12 mouse cellular contexts compared by ENCODE assay signal in genomic region chrX:161634342-161634741, GRCm38 (mm10).
DNase-seq lines count a peak whose midpoint lies in the region; ATAC-seq and TF ChIP-seq lines count a peak whose summit lies in the region.
"Had no signal": no experiment of that assay in that cellular context is flagged by ENCODE, and none has a peak within 500 bp of the region (broad histone marks: within the 10 kb centered on the region; RNA-seq: fewer than 3 reads in every experiment).

No protein-coding gene starts in this region.

- no peak for TF ChIP-seq CTCF in brain, embryonic 14.5 days (IDR thresholded peaks at IDR 0.05; ENCODE audit: borderline replicate concordance, extremely low read depth, insufficient read depth, insufficient read length)

- H3K27me3 ChIP-seq in hindbrain, embryonic 14.5 days (ENCODE audit: control insufficient read depth, insufficient read depth, low read length): peaks cover 6% of the 10 kb centered on the region; the same call in 1 of the 2 replicates
- peaks cover 41% of the 10 kb centered on the region for H3K27me3 ChIP-seq in neural tube, embryonic 13.5 days
- H3K27me3 ChIP-seq: heart, embryonic 15.5 days had no signal

- no peaks in the 10 kb centered on the region for H3K36me3 ChIP-seq in hindbrain, embryonic 14.5 days (replicated peaks; ENCODE audit: control insufficient read depth, insufficient read depth)
- H3K36me3 ChIP-seq in neural tube, embryonic 13.5 days: no peaks in the 10 kb centered on the region
- H3K36me3 ChIP-seq: embryonic facial prominence, embryonic 15.5 days; heart, embryonic 15.5 days; limb, embryonic 12.5 days had no signal

- WGBS in hindbrain, embryonic 14.5 days: 72% methylated on average over 2 of the region's 2 CpGs
- WGBS in neural tube, embryonic 13.5 days: 70% methylated on average over 2 of the region's 2 CpGs

- peak; percentile 4 to 6 for DNase-seq in left cerebral cortex, postnatal 14 days (ENCODE audit: low spot score in 2 of 2)
- DNase-seq in left cerebral cortex, postnatal 10 days (ENCODE audit: extremely low spot score in 1 of 2, low spot score in 2 of 2): no peak
- DNase-seq in brain, embryonic 14.5 days (ENCODE audit: low read depth): peak; percentile 72
- DNase-seq in hindbrain, embryonic 14.5 days (ENCODE audit: low spot score): peak; percentile 57
- no peak for DNase-seq in urinary bladder, adult 18-20 months (ENCODE audit: low spot score in 2 of 2)
- DNase-seq in thymus, postnatal 25 days: no peak
- DNase-seq: adrenal gland, adult 2 months; cerebellum, adult 18-20 months had no signal

- ATAC-seq in hindbrain, embryonic 14.5 days (ENCODE audit: low FRiP score): peak; percentile 87; the same call in 1 of the 2 replicates
- peak; percentile 95 for ATAC-seq in neural tube, embryonic 13.5 days (ENCODE audit: low read depth)

- no peak for TF ChIP-seq POLR2A in brain, embryonic 14.5 days (IDR thresholded peaks at IDR 0.05; ENCODE audit: borderline replicate concordance, extremely low read depth, insufficient read depth, insufficient read length, poor library complexity, severe bottlenecking)

- no peak overlapping the region for H3K27ac ChIP-seq in hindbrain, embryonic 14.5 days
- no peak overlapping the region for H3K27ac ChIP-seq in neural tube, embryonic 13.5 days (replicated peaks)
- H3K27ac ChIP-seq: embryonic facial prominence, embryonic 15.5 days; heart, embryonic 15.5 days; limb, embryonic 12.5 days had no signal

- intact Hi-C loops in left cerebral cortex, postnatal 14 days (cut with DNase I): no loop called here
- intact Hi-C loops in left cerebral cortex, postnatal 10 days (cut with DNase I): no loop called here

- H3K4me1 ChIP-seq in hindbrain, embryonic 14.5 days (replicated peaks; ENCODE audit: control insufficient read depth, insufficient read depth, low read length): no peaks in the 10 kb centered on the region
- no peaks in the 10 kb centered on the region for H3K4me1 ChIP-seq in neural tube, embryonic 13.5 days (replicated peaks)
- H3K4me1 ChIP-seq: embryonic facial prominence, embryonic 15.5 days; heart, embryonic 15.5 days; limb, embryonic 12.5 days had no signal

- H3K4me3 ChIP-seq in hindbrain, embryonic 14.5 days (replicated peaks; ENCODE audit: low read length): no peak overlapping the region
- H3K4me3 ChIP-seq in neural tube, embryonic 13.5 days: no peak overlapping the region
- H3K4me3 ChIP-seq: embryonic facial prominence, embryonic 15.5 days; heart, embryonic 15.5 days; limb, embryonic 12.5 days had no signal

- H3K9me3 ChIP-seq in hindbrain, embryonic 14.5 days (ENCODE audit: control insufficient read depth, low read length): no peaks in the 10 kb centered on the region
- H3K9me3 ChIP-seq in neural tube, embryonic 13.5 days: no peaks in the 10 kb centered on the region
- H3K9me3 ChIP-seq: embryonic facial prominence, embryonic 15.5 days; heart, embryonic 15.5 days; limb, embryonic 12.5 days had no signal

- no peak overlapping the region for H3K4me2 ChIP-seq in hindbrain, embryonic 14.5 days (replicated peaks)
- H3K4me2 ChIP-seq in neural tube, embryonic 13.5 days: no peak overlapping the region
- H3K4me2 ChIP-seq: embryonic facial prominence, embryonic 15.5 days; heart, embryonic 15.5 days; limb, embryonic 12.5 days had no signal

- no peak overlapping the region for H3K9ac ChIP-seq in hindbrain, embryonic 14.5 days
- H3K9ac ChIP-seq in neural tube, embryonic 13.5 days: no peak overlapping the region
- H3K9ac ChIP-seq: embryonic facial prominence, embryonic 15.5 days; heart, embryonic 15.5 days; limb, embryonic 12.5 days had no signal

Comparison
In these comparisons a context has a peak if more than half of its experiments do, and no peak if none do; other contexts are left out.
1. DNase-seq: peak in left cerebral cortex, postnatal 14 days (2 of 2), brain, embryonic 14.5 days (single experiment) and hindbrain, embryonic 14.5 days (single experiment); none in left cerebral cortex, postnatal 10 days (0 of 2), urinary bladder, adult 18-20 months (0 of 2) and thymus, postnatal 25 days (single experiment).